Mouse (Mus musculus) layer of hippocampus, adult 18-20 months (tissue): ENCODE data around the gene Ftl1. TPM values are rescaled to one million over a fixed set of nuclear protein-coding genes. Genes with fewer than 3 reads are reported as not detected.
A peak's percentile ranks its signal among the peaks of the same experiment; 100 is the strongest.
"Not testable (repeated sequence)": the region's sequence is repeated elsewhere in the genome, so short reads cannot be mapped to it uniquely, and the experiment has no call there.

Experiments used
- DNase-seq, 2 experiments: peaks; one replicate each; pipeline ENCODE4 v3.0.0; 2022; ENCODE audit warnings: low spot score in 2 of 2
- total RNA-seq, 2 experiments: library from RNA; stranded (reverse); gene quantifications; 2 replicates each; pipeline ENCODE4 v1.2.3; 2021

Ftl1 gene
- total RNA-seq, 2 experiments from 2014 or later = 230 to 234 TPM

DNA sequence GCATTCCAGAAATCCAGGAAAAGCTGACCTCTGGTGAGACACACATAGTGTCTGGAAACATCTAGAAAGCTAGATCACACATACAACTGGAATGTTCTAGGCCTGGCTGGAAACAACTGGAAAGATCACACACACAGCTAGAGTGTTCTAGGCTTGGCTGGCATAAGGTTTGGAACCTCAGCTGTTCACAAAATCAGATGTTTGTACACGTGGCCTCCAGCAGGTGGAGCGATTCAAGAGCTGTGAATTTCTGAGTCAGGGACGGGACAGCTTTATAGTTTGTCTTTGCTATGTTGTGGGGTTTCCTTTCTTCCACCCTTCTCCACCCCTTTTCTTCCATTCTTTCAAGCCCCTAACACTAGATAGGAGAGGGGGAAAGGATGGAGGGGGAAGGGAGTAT is 17.3 kb upstream of the Ftl1 start:
- DNase-seq = peak in 1 of 2 experiments; percentile 73

DNA sequence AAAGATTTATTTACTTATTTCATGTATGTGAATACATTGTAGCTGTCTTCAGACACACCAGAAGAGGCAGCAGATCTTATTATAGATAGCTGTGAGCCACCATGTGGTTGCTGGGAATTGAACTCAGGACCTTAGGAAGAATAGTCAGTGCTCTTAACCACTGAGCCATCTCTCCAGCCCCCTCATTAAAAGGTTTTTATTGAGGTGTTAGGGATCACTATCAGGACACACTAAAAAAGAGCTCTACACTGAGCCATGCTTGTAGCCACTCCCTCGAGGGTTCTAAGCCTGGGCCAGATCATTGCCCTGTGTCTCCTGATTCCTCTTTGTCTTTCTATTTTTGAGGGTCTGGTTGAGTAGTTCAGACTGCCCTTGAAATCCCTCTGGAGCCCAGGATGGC is 16.8 kb upstream of the Ftl1 start:
- DNase-seq = no peak

DNA sequence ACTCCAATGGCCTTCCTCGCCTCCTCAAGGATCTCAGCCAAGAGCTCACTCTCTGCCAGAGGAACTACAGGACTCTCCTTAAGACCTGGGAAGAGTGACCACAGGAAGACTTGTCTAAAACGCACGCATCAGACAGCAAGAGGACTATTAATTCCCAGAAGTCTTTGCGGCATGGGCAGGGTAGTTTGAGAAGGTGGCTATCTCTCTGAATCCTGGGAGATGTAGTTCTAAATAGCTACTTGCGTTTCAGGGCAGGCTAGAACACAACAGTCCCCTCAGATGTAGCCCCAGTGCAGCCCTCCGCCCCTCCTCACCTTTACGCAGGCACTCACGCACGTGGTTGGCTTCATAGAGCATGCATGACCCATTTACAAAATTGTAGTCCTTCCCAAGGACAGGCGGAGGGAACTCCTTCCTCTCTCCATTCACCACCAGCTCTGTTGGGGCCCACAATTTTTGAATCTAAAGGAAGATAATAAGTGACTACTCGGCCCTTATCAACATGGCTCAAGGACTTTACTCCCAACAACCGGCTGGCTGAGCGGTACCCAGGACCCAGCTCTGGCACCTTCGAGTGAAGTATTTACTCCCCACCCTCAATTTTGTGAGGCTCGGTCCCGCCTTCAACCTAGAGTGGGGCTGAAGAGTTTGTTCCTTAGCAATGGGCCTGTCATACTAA is 15.7 kb upstream of the Ftl1 start:
- peak in 1 of 2 experiments; percentile 68 for DNase-seq

DNA sequence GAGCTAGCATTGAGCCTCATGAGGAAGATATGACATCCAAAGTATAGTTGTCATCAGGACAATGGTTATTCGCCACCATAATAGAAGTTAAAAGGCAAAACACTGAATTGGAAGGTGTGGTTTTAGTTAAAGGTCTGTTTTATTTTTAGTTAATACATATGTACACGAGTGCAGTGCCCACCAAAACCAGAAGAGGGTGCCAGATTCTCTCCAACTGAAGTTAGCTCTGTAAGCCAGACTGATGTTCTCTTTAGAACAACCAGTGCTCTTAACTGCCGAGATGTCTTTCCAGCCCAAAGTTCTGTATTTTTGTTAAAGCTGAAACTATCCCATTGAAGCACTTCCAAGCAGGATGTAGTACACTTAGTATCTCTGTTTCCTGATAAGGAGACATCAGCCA is 11.2 kb upstream of the Ftl1 start:
- peak in 1 of 2 experiments; percentile 89 for DNase-seq

DNA sequence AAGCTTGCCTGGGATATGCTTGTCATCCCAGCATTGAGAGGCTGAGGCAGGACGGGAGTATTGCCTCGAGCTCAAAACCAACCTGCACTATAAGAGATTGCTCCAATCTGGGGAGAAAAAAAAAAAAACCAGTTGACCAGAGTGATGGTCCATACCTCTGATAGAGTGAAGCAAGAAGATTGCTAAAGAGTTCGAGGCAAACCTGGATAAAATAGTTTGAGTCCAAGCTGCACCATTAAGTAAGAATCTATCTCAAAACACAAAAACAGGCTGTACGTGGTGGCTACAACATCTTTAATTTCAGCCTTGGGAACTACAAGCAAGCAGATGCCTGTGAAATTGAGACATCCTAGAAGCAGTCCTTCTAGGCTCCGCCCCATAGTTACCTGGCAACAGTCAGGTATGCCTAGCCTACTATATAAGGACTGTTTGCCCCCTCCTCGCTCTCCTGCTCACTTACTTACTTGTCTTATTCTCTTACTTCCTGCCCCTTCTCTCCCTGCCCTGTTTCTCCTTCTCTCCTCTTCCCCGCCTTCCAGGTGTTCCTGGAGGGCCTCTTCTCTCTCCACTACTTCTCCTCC is 7.5 kb upstream of the Ftl1 start:
- no peak for DNase-seq

DNA sequence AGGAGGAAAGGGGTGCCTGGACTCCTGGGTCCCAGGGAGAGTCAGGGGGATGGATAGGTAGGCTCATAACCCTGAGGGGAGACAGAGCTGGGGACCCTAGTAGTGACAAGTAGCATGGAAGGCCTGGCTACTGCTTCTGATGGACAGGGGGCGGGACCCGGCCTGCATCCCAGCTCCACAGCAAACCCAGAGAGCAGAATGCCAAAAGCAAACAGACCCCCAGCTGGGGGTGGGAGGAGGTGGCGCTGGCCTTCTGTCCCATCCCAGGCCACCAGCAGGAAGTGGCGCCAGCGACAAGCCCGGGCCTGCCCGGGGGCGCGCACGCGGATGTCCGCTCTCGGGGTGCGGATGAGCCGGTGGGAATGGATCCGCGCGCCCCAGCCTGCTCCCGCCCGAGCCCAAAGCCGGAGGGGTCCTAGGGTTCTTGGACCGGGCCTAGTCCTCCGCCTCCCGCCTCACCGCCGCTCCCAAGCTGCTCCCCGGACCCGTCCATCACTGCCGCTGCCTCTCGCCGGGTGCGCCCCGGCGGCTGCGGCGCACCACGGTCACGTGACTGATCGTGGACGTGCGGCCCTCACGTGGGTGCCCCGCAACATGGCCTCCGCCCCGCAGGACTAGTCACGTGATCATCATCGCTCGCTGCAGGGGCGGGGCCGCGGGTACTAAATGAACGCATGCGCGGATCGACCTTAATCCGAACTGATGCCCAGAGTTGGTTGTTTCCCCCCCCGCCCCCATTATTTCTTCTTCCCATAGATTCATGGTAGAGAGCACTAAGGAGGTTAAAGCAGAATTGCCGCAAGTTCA is 6.8 kb upstream of the Ftl1 start, which contains the start of gene Bax:
TSS of gene Bax (minus strand) at position 616 of the 807 bp plus-strand sequence.
- DNase-seq = peak; percentile 93 to 98

DNA sequence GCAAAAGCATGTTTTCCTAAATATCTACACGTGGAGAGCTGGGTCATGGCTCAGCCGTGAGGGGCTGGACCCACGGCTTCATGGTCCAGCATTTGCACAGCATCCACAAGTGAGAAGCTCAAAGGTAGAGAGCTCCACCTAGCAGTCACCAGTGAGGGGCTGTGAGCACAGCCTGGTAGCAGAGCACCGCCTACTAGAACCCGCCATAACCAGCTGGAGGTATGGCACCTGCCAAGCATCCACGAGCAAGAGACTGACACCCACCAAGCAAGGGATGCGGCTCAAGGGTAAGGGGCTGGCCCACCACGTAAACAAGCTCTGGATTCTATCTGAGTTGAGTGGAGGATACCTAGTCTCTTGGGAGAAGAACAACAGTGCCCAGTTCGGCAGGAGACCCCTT is 5.9 kb upstream of the Ftl1 start:
- peak in 1 of 2 experiments; percentile 36 for DNase-seq

DNA sequence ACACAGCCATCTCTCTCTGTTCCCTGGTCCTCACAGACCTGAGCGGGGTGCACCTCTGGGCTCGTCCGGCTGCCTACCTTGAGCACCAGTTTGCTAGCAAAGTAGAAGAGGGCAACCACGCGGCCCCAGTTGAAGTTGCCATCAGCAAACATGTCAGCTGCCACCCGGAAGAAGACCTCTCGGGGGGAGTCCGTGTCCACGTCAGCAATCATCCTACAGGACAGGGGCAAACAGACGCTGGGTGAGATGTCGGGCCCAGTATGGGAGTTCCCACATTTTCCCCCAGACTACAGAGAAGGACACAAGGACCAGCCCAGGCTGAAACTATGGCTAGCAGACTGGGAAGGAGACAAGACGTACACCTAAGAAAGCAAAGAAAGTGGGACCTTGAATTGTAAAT is 5.4 kb upstream of the Ftl1 start:
- DNase-seq = no peak

DNA sequence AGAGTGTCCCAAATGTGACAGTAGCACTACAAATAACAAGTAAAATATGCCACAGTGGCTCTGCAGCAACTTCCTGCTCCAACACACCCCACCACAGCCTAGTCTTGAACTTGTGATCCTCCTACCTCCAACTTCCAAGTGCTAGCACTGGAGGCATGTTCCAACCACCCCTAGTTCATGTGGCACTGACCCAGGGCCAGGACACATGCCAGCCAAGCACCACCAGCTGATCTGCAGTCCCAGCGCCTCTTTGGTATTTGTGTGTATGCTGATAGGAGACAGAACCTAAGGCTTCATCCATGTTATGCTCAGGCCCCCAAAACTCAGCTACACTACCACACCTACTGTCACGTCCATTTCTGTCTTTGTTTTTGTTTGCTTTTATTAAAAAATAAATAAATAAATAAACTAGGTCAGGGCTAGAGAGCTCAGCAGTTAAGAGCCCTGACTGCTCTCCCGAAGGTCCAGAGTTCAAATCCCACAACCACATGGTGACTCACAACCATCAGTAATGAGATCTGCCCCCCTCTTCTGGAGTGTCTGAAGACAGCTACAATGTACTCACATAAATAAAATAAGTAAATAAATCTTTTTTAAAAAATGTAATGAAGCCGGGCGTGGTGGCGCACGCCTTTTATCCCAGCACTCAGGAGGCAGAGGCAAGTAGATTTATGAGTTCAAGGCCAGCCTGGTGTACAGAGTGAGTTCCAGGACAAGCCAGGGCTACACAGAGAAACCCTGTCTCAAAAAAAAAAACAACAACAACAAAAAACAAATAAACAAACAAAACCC is 4.5 kb upstream of the Ftl1 start:
- no peak for DNase-seq

DNA sequence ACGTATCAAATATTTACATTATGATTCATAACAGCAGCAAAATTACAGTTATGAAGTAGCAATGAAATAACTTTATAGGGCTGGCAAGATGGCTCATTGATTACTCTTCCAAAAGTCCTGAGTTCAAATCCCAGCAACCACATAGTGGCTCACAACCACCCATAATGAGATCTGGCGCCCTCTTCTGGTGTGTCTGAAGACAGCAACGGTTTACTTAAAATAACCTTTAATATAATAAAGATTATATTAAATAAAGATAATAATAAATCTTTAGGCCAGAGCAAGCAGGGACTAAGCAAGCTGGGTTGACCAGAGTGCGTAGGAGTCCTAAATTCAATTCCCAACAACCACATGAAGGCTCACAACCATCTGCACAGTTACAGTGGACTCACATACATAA is 3.2 kb upstream of the Ftl1 start:
- not testable (repeated sequence) for DNase-seq

DNA sequence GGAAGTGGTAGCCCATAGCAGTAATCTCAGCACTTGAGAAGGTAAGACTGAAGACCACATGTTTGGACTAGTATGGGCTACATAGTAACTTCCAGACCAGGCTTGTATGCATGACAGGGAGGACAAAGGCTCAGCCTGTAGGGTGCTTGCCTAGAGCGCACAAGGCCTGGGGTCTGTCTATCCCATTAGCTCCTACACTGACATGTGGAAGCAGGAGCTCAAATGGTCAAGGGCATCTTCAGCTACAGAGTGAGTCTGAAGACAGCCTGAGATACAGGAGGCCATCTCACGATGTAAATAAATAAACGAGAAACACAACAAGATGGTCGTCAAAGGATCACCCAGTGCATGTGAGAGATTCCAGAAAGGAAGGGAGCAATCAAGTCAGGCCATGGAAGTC is 2.6 kb upstream of the Ftl1 start:
- DNase-seq = no peak

DNA sequence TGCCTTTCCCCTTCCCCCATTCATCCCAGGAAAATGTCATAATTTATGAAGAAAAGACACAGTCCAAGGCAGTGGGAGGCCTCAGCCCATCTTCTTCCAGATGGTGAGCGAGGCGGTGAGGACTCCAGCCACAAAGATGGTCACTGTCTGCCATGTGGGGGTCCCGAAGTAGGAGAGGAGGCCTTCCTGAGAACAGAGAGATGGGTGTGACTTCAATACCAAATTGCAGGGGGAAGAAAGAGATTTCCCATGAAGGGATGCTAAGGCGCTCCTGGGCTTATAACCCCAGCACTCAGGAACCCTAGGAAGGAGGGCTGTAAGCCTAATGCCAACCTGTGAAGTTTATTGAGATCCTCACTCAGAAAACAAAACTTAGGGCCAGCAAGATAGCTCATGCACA is 2.1 kb upstream of the Ftl1 start:
- DNase-seq = no peak

DNA sequence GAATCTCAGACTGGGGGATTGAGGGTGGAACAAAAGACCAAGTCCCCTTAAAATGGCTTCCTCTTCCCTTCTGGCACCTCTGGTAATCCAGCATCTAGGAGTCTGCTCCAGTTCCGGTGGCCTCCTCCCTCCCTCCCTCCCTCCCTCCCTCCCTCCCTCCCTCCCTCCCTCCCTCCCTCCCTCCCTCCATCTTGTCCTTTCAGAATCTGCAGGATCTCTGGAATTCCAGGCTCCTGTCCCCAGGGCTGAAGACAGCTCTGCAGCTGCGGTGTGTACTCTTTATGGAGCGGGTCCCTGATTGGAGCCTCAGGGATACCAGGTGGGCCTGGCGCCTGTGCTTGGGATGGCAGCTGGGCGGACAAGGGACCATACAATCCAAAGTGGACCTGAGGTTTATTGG is 1.6 kb upstream of the Ftl1 start:
- DNase-seq = no peak

DNA sequence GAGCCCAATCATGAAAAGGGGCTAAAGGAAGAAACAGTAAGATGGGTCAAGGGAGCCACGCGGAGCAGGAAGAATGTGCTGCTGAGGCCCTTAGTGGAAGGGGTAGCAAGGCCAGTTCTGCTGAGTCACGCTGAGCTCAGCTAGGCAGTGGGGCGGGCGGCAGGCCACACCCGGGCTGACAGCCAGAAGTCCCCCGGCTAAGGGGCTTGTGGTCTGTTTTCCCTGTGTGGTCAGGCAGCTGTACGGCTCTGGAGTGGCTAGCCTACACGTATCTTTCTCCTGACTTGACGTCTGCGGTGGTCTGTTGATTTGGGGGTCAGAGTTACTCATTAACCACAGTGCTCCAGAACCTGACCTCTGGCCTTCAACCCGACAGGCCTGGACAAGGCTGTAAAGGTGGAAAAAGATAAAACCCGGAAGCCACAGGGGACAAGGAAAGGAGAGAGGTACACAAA is 1.2 kb upstream of the Ftl1 start:
- DNase-seq = peak in 1 of 2 experiments; percentile 43

DNA sequence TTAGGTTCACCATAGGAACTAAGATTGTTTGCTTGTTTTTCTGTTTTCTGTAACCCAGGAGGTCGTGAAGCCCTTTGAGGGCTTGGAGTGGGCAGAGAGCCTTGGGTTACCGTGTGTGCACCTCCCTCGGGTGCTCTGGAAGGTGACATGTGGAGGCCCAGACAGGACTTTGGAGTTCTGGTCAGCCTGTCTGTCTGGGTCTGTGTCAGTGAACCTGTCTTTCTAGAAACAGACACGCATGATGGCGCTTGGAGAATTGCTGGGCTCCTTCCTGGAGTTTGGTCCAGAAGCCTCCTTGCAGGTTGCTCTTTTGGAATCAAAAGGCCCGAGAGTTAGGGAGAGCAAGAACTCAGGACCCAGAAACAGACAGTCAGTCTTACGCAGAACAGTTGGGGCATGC is 693 bp upstream of the Ftl1 start:
- no peak for DNase-seq

DNA sequence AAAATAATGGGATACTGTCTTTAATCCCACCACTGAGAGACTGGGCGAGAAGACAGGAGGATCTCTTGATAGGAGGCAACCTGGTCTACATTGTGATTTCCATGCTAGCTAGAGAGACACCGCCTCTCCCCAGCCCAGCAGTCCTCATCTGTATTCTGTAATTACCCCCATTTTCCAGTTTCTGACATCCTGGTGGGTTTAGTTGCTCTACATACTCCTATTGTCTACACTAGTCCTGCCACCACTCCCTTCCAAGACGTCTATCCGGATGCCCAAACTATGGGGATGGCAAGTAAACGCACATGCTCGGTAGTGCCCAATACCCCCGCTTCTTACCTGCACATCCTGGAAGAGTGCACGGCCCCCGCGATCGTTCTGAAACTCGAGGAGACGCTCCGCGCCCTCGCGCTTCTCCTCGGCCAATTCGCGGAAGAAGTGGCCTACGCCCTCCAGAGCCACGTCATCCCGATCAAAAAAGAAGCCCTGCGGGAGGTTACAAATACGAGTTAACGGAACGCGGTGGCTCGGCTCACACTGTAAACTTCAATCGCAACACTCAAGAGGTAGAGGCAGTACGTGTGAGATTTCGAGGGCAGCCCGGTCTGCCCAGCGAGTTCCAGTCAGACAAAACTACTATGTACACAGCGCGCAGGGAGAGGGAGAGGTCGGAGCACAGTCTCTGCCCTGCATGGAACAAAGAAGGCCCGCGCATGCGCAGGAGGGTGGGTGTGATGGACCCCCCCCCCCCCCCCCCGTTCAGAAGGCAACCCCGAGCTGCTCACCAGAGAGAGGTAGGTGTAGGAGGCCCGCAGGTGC is 728 bp downstream of the Ftl1 start:
- peak in 1 of 2 experiments; percentile 80 for DNase-seq

DNA sequence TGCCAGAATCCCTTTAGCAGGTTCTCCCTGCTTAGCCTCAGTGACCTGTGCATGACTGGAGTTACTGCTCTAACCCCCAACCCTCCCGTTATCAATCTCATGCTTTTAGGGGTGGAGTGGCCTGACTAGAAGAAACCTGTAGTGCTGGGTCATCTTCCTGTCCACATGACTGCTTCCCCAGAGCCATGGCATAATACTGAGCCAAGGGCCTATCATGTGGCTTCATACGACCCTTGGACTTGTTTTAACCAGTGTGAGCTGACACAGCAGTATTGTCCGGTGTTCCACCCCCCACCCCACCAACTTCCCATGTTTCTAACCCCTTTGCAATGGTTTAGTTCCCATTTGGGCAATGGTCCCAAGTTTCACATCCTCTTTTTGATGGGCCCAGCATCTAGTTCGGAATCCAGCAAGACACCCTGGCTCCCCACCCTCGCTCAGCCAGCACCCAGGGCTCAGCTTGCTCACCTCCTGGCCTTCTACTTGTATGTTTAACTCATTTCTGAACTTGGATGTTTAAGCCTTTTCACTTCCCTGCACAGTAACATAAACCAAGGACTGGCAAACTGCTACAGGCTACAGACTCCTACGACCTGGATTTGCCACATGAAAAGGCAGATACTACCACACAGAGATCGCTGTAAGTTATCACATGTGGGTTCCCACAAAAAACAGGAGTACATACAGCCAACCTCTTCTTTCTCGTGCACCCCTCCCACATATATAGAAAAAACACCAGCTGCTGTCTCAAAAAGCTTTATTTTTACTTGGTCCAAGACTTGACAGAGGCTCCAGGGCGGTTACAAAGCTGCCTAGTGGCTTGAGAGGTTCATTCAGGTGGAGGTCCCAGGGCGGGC is 2.3 kb downstream of the Ftl1 start:
- no peak for DNase-seq

DNA sequence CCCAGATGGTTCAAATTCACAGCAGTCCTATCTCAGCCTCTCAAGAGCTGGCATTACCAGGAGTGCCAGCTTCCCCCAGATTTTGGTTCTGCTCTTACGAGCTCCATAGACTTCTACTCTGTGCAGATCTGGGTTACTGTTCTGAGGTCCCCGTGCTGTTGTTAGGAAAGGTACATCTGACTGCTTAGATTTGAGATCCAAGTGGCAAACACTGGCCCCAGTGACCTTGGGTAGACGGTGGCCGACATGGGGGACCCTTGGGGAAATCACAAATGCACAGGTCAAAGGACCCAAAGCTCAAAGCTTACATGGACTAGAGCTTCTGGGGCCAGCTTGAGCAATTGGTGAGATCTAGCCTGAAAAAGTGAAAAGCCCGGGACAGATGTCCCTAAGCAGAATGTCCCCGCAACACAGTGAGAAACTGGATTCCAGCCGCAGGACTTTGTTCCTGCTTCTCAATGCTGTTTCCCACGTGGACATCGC is 2.9 kb downstream of the Ftl1 start:
- DNase-seq = no peak

DNA sequence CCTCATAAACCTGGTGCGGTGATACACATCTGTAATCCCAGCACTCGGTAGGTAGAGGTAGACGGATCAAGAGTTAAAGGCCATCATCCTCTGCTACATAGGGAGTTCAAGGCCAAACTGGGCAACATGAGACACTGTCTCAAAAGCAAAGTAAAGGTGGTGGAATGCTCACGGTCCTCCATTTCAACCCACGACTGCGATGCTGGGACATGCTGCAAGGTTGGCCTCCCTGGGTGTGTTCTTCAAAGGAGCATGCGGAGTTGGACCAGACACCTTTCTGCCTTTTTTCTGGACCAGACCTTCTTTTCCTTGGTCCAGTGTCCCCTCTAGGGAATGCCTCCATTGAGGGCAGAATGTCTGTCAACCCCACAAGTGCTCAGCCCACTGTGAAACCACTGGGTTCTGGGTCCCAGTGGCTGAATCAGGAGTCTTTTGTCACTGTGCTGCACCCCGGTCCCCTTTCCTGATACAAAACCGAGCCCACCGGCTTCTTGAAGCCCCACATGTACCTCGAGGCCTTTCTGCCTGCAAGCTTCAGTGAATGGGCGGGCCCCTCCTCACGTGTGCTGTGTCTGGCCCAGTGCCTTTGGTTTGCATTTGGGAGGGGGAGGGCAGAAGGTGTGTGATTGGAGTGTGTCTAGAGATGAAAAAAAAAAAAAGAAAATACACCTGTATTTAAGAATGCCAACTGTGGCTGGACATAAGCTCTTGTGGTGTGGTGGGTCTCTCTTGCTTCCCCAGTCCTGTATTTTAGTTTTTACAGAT is 3.6 kb downstream of the Ftl1 start:
- DNase-seq = no peak
